Mouse (Mus musculus): ENCODE results near the gene Irf2bpl.
A peak's percentile ranks its signal among the peaks of the same experiment; 100 is the strongest.

The Irf2bpl gene

DNA sequence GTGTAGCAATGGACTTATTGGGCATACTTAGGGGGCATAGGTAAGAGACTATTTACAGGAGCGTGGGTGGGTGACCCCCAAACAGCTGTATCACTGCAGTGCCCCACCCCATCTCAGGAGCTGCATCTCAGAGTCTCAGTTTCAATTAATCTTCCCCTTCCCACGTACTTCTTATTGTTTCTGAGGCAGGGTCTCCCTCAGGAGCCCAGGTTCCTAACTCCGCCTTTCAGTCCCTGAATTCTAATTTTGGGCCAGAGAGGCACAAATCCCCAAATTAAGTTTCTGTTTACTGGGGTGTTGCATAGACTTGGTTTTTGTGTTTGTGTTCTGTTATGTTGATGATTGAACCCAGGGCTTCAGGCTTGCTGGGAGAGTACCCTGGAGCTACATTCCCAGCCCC lies 13.8 kb upstream of the Irf2bpl start:
- DNase-seq (ENCODE audit: low spot score) = no peak

DNA sequence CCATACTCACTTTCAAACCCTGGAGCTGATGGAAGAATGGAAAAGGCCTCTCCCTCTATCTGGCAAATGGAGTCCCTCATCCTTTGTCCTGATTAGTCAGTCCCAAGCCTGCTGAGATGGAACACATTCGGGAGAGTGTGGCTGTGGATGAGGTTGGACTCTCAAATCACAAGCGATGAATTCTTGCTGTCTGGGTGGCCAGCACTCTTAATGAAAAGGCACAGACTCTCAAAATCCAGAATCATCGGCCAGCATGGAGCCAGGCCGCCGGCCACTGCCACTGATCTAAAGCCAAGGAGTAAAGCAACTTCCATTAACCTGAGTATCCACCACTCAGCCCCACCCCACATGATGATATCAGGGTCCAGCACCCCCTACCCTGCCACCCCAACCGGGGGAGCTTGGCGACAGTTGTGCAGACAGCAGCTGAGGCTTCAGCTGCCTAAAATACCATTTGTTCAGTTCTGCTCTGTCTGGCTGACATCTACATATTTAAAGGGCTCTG lies 13.2 kb upstream of the Irf2bpl start:
- no peak for DNase-seq (ENCODE audit: low spot score)

DNA sequence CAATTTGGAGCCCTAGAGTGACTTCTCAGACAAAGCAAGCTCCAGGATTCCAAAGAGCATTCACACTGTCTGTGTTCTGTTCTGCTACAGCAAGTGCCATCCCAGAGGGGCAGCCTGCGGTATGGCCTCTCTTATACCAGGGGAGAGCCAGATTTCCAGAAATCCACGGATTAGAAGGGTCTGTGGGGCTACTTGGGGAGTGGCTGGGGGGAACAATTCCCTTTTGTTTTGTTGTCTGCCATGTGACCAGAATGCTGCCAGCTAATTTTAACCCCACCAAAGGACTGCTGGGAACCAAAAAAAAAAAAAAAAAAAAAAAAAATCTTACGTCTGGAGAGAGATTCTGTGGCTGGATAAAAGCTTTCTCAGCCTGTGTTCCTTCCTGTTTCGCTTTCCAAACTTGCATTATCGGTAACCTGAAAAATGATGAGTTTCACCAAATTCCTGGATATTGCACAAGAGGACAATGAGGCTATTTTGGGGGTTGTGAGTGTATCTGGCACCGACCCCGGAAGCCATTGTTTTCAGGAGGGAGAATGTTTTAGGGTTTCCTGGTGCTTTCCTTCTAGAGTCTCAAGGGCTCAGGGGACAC lies 12.4 kb upstream of the Irf2bpl start:
- DNase-seq (ENCODE audit: low spot score) = no peak

DNA sequence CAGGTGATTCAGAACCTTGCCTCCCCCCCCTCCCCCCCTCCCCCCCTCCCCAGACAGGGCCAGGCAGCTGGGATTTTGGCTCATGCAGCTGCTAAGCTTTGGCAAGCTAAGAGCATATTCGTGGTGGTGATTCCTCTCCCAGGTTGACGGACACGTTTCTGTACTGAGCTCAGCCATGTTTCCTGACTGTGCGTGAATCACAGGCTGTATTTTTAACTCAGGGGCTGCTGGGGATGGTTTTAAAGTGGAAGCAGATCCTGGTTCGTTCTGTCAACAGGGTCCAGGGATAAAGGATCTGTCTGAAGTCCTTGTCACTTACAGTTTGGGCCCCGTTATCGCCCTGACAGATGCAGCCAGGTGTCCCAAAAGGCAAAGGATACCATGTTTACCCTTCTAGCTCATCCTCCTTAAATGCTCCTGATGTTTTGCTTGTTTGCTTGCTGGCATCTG lies 11.9 kb upstream of the Irf2bpl start:
- no peak for DNase-seq (ENCODE audit: low spot score)

DNA sequence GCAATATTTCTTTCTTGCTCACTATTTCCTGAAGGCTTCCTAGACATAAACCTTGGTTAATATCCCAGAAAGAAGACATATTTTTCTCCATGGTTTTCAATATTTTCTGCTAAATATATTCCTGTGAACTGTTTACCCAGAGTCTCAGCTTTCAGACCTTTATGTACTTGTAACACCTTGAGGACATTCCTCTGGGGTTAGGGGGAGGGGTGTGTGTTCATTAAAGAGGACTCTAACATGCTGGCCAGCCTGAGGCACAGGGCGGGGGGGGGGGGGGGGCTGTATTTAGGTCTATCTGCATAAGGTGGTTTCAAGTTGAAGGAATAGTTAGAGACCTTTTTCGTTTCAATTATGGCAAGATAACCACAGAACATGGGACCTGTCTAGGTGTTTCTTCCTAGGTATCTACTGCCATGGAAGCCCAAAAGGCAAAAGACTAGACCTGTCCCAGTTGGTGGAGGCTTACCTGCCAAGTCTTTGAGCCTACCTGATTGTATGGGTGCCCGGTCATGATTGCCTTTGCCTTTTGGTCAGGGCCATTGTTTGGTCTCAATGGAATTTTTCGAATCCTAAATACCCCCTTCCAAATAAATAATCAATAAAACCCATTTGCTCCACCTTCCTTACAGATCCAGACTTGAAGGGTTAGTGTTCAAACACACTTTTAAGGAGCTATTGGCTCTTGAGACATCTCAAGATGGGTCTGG lies 11.3 kb upstream of the Irf2bpl start:
- DNase-seq (ENCODE audit: low spot score) = no peak

DNA sequence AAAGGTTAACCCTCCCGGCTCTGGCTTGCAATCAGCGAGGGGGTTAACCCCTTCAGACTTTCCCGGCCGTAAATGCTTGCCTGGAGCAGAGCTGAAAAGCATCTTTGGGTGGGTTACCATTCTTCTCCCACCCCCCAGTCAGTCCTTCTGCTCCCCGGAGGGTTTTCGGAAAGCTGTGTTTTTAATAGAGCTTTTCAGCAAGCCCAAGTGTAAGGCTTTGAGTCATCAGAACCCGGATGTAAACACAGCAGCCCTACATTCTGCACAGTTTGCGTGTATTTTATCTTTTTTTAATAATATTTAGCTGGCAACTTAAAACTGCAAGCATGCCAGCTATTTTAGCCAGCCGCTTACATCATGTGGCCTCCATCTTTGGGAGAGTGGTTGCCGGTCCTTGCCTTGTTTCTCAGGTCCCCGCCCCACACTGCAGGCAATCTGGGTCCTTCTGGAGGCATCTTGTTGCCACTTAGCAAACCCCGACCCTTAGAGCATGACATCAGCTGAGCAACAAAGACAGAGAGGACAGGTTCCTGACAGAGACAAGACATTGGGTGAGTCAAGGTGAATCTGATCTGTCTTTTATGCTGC lies 10.3 kb upstream of the Irf2bpl start:
- DNase-seq (ENCODE audit: low spot score) = peak; percentile 55

DNA sequence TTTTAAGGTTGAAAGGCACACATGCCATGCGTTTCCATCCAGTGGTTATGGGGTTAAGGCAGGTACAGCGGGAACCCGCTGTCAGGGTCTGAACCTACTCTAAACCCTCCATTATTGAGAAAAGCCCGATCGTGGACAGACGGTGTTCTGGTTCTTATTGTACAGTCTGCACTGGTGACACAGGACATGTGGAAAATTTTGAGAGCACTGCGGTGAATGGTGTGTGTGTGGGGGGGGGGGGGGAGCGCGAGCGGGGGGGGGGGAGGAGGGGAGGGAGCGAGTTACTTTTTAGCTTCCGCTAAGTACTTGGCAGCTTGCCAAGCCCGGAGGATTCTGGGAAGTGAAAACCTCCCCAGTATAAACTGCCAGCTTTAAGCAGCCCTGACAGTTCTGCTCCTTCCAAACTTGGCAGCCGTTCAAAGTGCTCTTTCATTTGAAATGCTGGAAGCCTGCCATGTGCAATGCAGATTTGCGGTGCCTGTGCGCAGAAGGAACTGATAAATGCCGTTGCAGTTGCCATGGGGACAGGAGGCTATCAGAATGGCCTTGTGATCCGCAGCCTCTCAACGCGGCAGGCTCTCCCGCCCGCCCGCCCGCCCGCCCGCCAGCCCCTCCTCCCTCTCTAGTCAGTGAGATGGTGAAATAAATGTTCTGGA lies 9.7 kb upstream of the Irf2bpl start:
- peak; percentile 96 for DNase-seq (ENCODE audit: low spot score)

DNA sequence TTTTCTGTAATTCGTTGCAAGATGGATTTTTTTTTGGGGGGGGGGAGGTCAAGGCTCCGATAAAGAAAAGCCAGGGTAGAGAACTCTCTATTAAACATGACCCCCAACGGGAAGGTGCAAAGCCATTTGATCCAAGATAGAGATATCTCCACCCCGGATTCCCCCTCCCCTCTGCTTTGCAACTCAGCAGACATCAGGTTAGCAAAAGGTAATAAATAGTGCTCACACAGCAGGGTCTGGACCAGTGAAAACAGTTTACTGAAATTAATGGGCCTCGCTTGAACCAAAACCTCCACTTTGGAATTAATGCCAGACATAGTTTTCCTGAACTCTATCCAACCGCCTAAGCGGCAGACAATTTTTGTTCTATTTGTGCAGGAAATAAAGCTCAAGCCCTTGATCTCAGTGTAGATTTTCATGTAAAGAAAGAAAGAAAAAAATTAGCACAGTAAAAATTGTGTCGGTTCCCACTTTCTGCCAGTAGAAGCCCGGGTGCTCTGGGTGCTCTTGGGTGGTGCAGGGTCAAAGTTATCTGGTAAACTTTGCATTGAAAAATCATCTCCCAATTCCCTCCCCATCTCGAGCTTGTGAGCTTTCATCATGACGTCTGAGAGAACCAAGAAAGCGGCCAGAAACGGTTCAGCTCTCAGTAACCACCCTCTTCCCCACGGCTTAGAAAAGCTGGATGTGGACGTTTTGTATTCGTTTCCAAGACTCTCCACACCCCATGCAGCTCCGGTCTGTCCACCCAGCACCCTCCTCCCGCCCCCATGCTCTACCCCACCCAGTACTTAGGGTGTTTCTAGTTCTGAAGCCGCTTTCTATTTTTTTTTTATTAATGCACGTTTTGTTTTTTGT lies 9.0 kb upstream of the Irf2bpl start:
- no peak for DNase-seq (ENCODE audit: low spot score)

DNA sequence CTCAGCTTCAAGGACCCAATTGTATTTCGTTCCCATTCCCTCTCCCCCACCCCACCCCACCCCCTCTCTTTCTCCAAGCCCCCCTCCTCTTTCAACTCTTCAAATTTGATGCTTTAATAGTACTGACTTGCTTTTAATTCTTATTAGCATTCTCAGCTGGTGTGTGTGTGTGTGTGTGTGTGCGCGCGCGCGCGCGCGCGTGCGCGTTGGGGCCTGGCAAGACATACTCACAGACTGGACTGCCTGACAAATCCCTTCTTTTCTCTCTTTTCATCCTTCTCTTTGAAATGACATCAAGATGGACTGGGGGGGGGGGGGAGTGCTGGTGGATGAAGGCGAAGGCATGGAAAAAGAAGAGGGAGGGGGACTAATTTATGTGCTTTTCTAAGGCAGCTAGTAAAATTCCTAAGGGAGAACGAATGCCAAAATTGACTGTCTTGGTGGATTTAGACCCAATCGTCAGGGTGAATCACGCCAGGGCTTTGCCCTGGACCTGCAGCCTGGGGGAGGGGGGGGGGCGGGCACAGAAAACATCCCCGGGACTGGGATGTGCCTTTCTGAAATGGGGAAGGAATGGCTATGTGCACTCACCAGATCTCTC lies 8.2 kb upstream of the Irf2bpl start:
- no peak for DNase-seq (ENCODE audit: low spot score)

DNA sequence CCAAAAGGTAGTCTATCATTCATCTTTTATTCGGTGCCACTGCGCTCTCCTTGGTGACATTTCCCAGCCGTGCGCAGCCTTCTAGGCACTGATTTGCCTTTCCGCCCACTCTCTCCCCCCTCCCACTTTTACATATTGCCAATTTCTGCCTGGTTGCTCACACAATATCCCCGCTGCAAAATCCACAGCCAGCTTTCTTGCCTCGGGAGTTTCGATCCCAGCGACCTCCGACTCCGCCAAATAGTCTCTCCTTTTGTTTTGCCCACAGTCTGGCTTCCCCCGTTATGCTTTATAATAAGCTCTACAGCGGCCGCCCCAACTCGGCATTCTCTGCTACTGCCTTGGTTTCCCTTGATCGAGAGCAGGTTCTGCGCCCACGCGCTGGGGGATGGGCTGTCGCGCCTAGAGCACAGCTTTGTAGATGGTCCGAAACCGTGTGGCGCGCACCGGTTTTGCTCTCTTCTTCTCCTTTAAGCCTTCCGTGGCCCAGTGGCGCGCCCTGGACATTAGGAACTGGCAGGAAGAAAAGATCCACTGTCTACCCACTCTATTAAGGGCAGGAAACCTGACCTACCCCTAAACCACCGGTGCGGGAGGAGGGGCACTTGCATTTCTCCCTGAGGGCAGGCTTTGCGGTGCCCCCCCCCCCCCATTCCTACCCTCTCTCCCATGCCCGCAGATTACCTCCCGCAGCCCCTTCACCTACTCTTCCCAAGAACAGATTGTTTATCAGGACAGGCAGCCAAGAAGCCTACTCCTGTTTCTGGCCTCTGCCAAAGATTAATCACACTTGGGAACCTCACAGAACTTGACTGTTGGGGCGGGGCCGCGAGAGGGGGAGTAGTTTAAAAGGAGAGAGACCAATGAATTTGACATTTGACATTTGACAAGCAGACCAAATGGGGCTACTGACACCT lies 7.4 kb upstream of the Irf2bpl start:
- peak; percentile 72 for DNase-seq (ENCODE audit: low spot score)

DNA sequence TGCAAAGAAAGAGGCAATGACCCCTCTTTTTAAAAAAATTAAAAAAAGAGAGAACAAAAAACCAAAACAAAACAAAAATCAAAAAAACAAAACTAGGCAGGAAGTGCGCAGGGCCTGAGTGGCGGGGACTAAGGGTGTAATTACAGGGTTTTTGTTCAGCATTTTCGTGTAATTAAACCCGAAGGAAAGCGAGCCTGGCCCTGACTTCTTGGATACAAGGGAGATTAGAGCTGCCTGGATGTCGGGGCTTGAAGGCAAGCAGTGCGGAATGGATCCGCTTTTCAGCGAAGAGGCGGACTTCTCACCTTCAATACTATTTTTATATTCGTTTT lies 6.8 kb upstream of the Irf2bpl start:
- DNase-seq (ENCODE audit: low spot score) = no peak

DNA sequence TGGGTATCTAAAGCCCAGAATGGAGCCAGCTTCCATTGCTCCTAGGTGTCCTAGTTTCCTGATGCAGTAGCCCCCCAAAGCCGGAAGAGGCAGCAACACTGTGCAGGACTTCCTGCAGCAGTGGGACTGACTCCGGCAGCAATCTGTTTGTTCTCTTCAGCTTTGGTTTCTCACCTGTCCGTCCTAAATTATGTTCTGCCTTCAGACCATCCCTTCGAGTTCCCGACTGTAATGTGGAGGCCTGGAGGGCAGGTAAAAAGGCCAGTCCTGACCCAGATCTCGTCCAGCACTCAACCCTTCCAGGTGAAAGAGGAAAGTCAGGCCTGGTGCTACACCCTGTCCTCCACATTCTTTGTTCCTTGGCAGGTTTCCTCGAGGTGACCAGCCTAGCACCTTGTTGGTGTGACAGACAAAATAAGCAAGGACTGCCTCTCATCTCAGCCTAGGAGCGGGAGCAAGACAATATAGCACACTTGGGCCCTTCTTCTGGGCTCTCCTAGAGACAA lies 6.3 kb upstream of the Irf2bpl start:
- DNase-seq (ENCODE audit: low spot score) = no peak

DNA sequence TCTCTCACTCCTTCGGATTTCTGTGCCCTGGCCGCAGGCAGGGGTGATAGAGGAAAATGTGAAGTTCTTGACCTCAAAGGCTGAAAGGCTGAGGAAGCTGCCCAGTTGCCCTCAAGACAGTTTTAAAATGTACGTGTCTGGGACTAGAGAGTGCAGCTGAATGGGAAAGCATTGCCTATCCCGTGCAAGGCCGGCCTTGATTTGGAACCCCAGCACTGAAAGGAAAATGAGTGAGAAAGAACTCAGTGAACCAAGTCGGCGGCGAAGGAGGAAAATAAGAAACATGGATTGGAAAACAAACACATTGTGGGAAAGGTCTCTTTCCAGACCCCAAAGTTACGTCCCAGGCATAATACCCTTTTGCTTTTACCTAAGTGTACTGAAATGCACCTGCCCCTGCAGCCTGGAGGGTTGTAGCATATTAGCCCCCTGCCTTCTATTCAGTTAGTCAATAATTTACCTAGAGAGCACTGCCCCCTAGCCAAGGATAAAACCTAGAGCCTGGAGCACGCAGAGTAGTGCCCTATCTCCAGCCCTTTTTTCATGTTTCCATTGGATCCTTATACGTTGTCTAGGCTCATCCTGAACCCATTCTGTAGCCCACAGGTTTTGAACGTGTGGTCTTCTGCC lies 5.6 kb upstream of the Irf2bpl start:
- DNase-seq (ENCODE audit: low spot score) = no peak

DNA sequence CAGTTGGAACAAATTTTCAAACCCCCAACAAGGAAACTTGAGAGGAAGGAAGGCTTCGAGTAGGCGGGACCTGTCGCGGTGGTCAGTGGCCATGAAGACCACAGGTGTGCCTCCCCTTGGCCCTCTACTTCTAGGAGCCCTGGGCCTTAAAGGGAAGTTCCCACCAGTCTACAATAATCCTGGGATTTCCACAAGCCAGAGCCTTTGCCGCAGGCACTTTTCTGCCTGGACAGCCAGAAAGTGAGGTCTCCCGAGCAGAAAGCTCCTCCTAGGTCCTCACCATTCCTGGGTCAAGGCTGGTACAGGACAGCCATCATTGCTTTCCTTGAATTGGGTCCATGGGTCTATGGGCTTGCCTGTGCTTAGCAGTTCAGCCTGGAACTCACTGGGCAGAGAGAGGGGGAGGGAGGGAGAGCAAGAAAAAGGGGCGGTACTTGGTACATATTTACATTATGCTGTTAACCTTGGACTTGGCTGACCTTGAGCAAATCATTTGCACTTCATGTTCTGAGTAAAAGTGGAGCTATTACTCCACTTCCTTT lies 4.6 kb upstream of the Irf2bpl start:
- no peak for DNase-seq (ENCODE audit: low spot score)

DNA sequence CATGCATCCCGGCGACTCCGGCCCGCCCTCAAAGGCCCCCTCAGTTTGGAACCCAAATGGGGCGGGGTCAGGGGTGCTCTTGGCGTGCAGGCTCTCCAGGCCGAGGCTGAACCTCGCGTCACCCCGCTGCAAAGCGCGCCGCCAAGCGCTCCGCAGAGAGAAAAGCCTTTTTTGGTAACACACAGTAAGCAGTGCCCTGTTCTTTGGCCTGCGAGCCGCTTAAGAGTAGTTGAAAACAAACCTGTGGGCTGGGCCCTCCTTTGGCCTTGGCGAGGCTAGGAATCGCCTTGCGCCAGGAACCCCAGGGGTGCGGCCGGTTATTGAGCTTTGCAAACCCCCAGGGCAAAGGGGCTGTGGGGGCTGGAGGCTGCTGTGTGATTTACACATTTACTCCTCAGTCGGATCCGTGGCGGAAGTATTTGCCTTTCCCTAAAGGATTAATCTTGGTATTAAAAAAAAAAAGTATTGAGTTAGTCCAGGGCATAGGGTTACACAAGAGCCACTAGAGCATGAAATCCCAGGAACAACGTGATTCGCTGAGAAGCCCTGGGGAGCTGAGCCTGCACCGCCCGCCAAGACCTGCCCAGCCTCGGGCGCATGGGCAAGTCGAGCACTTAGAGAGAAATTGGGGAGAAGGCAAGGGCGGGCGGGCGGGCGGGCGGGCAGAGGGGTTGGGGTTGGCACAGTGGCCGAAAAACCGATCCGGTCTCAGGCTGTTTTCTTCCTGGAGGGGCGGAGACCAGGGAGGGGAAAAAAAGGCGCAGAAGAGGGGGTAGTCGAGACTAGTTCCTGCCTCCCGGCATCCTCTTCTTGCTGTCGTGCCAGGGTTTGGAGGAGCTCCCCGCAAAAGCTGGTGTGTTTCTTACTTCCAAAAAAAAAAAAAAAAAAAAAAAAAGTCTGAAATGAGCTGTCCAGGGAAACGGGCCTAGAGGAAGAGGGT lies 3.8 kb upstream of the Irf2bpl start:
- DNase-seq (ENCODE audit: low spot score) = peak; percentile 67

DNA sequence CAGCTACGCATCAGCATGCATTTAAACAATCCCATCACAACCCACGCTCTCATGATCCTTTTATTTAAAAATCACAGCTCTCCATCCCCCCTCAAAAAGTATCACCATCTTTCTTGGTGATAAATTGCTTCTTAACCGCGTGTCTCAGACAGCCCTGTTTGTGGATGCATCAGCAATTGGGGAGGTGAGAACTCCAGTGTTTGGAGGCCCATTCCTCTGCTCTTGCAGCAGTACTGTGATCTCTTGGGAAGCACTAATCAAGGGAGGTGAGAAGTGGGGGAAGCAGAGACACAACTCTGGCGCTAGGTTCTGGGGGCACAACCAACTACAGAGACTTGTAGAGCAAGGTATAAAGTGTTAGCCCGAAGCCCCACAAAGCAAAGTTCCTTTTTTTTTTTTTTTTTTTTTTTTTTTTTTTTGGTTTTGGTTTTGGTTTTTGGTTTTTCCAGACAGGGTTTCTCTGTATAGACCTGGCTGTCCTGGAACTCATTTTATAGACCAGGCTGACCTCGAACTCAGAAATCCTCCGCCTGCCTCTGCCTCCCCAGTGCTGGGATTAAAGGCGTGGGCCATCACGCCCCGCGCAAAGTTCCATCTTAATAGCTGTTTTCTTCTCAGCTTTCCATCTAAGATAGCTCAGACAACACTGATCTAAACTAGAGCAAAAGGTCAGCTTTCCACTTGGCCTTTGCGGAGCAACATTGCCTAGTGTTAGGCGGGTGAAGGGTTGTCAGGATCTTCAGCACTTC lies 3.0 kb upstream of the Irf2bpl start:
- no peak for DNase-seq (ENCODE audit: low spot score)

DNA sequence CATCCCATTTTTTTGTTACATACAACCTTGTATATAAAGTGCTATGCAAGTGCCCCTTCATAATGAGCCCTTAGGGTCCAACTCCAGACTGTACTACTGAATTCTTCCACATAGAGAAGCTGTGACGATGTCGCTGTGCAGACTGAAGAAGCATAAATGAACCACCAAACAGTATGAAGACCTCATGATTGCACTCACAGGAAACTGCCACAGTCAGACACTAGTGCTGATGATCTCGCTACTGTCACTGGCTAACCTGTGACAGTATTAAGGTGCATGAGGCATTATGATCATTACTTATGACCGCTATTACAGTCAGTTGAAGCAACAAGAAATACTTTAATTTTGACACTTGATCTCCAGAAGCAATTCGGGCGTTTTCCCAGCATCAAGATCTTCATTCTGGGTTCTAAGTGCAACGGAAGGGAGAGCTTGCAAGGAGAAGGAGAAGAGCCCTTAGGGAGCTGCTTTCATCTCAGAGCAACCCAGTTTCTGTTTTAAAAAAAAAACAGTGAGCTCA lies 1.9 kb upstream of the Irf2bpl start:
- DNase-seq (ENCODE audit: low spot score) = no peak
